Mouse (Mus musculus) CD4-positive naive resting alpha-beta T cell, adult 76 days (primary cell): ENCODE results near the gene Rft1. TPM values are rescaled to one million over a fixed set of nuclear protein-coding genes. Genes with fewer than 3 reads are reported as not detected.

ENCODE experiments used
- total RNA-seq: library from RNA; stranded (reverse); gene quantifications from one replicate; pipeline ENCODE4 v1.2.4, GENCODE M21; 2023

Gene Rft1
- 12.4 TPM for total RNA-seq

GRCm38 (mm10) chr14:30653943-30654659 is at the start of gene Rft1:
Rft1 (plus strand) TSS chr14:30654360.

GRCm38 (mm10) chr14:30625856-30626726 is 28.1 kb upstream of the Rft1 start, which contains the start of gene Prkcd:
Prkcd (minus strand) TSS chr14:30626210.

GRCm38 (mm10) chr14:30714799-30715617 is 60.8 kb downstream of the Rft1 start, which contains the start of gene Sfmbt1:
Sfmbt1 (plus strand) TSS chr14:30714849.

Other genes starting within 250 kb of the Rft1 start
- gene Dcp1a, start 174.8 kb upstream of the Rft1 start, total RNA-seq = 66.8 TPM
- gene Cacna1d, start 162.9 kb upstream of the Rft1 start, total RNA-seq = 0.32 TPM
- gene Tkt, start 106.0 kb upstream of the Rft1 start, total RNA-seq = 121 TPM
- 167 TPM for gene Prkcd, start 28.1 kb upstream of the Rft1 start, total RNA-seq
- 12.5 TPM for gene Sfmbt1, start 60.5 kb downstream of the Rft1 start, total RNA-seq
- gene Tmem110, start 171.2 kb downstream of the Rft1 start, total RNA-seq = 14.9 TPM
- gene Mustn1, start 224.8 kb downstream of the Rft1 start, total RNA-seq = 2.5 TPM
- 0.26 TPM for gene Itih4, start 232.1 kb downstream of the Rft1 start, total RNA-seq